Mouse (Mus musculus): Measurements from ENCODE around the gene Mcoln1. TPM values are rescaled to one million over a fixed set of nuclear protein-coding genes. Genes with fewer than 3 reads are reported as not detected.

Gene Mcoln1
- polyA plus RNA-seq, 1 experiment from 2014 or later: 113 TPM

- peak; percentile 7; the same call in 1 of the 2 replicates for ATAC-seq
- WGBS: 40% methylated on average over 6 of the region's 6 CpGs
- Histone ChIP-seq H3K27me3 (replicated peaks; ENCODE audit: control insufficient read depth, insufficient read depth, low read length) (no peaks in the 10 kb centered on the region), H3K36me3 (ENCODE audit: control insufficient read depth, insufficient read depth, low read length) (peaks cover 19% of the 10 kb centered on the region), H3K9ac (ENCODE audit: low read depth, low read length) (peak overlapping the region; percentile 97), H3K4me2 (ENCODE audit: low read length) (peak overlapping the region; percentile 75), H3K27ac (ENCODE audit: low read depth, low read length) (peak overlapping the region; percentile 93), H3K4me1 (ENCODE audit: control insufficient read depth, insufficient read depth, low read depth, low read length) (0 out of 2 replicates have a peak, but pooled peaks cover 2% of the 10 kb centered on the region), H3K4me3 (ENCODE audit: low read length) (peak overlapping the region; percentile 88), H3K9me3 (ENCODE audit: control insufficient read depth, low read length) (peaks cover 2% of the 10 kb centered on the region; the same call in 1 of the 2 replicates)
Observed at GRCm38 (mm10) chr8:3493845-3494208, 6.4 kb upstream of the Mcoln1 start.

GRCm38 (mm10) chr8:3495578-3496427 lies 4.5 kb upstream of the Mcoln1 start:
- H3K4me2 ChIP-seq (ENCODE audit: low read length): no peak overlapping the region
- no peak overlapping the region for H3K27ac ChIP-seq (ENCODE audit: low read depth, low read length)
- H3K36me3 ChIP-seq (ENCODE audit: control insufficient read depth, insufficient read depth, low read length): peaks cover 19% of the 10 kb centered on the region
- ATAC-seq: no peak
- H3K27me3 ChIP-seq (replicated peaks; ENCODE audit: control insufficient read depth, insufficient read depth, low read length): no peaks in the 10 kb centered on the region
- H3K9me3 ChIP-seq (ENCODE audit: control insufficient read depth, low read length): peaks cover 2% of the 10 kb centered on the region; the same call in 1 of the 2 replicates
- 94% methylated on average over 44 of the region's 44 CpGs for WGBS
- peaks cover 9% of the 10 kb centered on the region for H3K4me1 ChIP-seq (ENCODE audit: control insufficient read depth, insufficient read depth, low read depth, low read length)
- H3K4me3 ChIP-seq (ENCODE audit: low read length): no peak overlapping the region
- H3K9ac ChIP-seq (ENCODE audit: low read depth, low read length): no peak overlapping the region

DNA sequence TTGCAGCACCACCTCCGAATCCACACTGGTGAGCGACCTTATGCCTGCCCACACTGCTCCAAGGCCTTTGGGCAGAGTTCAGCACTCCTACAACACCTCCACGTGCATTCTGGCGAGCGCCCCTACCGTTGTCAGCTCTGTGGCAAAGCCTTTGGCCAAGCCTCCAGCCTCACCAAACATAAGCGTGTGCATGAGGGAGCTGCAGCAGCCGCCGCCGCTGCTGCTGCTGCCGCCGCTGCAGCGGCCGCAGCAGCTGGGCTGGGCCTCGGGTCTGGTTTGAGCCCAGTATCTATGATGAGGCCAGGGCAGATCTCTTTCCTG lies 3.9 kb upstream of the Mcoln1 start:
- H3K9me3 ChIP-seq (ENCODE audit: control insufficient read depth, low read length): peaks cover 2% of the 10 kb centered on the region; the same call in 1 of the 2 replicates
- H3K4me1 ChIP-seq (ENCODE audit: control insufficient read depth, insufficient read depth, low read depth, low read length): peaks cover 15% of the 10 kb centered on the region
- peaks cover 19% of the 10 kb centered on the region for H3K36me3 ChIP-seq (ENCODE audit: control insufficient read depth, insufficient read depth, low read length)
- no peak for ATAC-seq
- no peak overlapping the region for H3K27ac ChIP-seq (ENCODE audit: low read depth, low read length)
- 92% methylated on average over 15 of the region's 15 CpGs for WGBS
- no peak overlapping the region for H3K9ac ChIP-seq (ENCODE audit: low read depth, low read length)
- no peaks in the 10 kb centered on the region for H3K27me3 ChIP-seq (replicated peaks; ENCODE audit: control insufficient read depth, insufficient read depth, low read length)
- no peak overlapping the region for H3K4me2 ChIP-seq (ENCODE audit: low read length)
- H3K4me3 ChIP-seq (ENCODE audit: low read length): no peak overlapping the region

DNA sequence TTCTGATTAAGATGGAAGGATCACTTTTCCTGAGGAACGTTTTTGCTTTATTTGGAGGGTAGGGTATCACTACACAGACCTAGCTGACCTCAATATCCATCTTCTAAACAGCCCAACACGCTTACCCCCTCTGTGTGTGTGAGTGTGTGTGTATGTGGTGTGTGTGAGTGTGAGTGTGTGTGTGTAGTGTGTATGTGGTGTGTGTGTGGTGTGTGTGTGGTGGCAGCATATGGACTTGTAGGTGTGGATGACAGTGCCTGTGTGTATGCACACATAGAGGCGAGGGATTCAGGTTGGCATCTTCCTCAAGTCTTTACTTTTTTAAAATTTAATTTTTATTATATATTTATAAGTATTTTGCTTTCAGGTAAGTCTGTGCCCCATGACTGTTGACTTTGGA lies 1.7 kb upstream of the Mcoln1 start:
- no peak for ATAC-seq
- 90% methylated on average over 3 of the region's 3 CpGs for WGBS
- Histone ChIP-seq H3K36me3 (ENCODE audit: control insufficient read depth, insufficient read depth, low read length) (peaks cover 19% of the 10 kb centered on the region), H3K4me2 (ENCODE audit: low read length) (no peak overlapping the region), H3K4me3 (ENCODE audit: low read length) (no peak overlapping the region), H3K9ac (ENCODE audit: low read depth, low read length) (no peak overlapping the region), H3K4me1 (ENCODE audit: control insufficient read depth, insufficient read depth, low read depth, low read length) (peaks cover 22% of the 10 kb centered on the region), H3K9me3 (ENCODE audit: control insufficient read depth, low read length) (peaks cover 2% of the 10 kb centered on the region; the same call in 1 of the 2 replicates), H3K27ac (ENCODE audit: low read depth, low read length) (no peak overlapping the region), H3K27me3 (replicated peaks; ENCODE audit: control insufficient read depth, insufficient read depth, low read length) (no peaks in the 10 kb centered on the region)

- Histone ChIP-seq H3K27ac (ENCODE audit: low read depth, low read length) (peak overlapping the region; percentile 90), H3K4me2 (ENCODE audit: low read length) (peak overlapping the region; percentile 90), H3K4me3 (ENCODE audit: low read length) (peak overlapping the region; percentile 91), H3K36me3 (ENCODE audit: control insufficient read depth, insufficient read depth, low read length) (peaks cover 19% of the 10 kb centered on the region), H3K27me3 (replicated peaks; ENCODE audit: control insufficient read depth, insufficient read depth, low read length) (no peaks in the 10 kb centered on the region), H3K9me3 (ENCODE audit: control insufficient read depth, low read length) (peaks cover 2% of the 10 kb centered on the region; the same call in 1 of the 2 replicates), H3K4me1 (ENCODE audit: control insufficient read depth, insufficient read depth, low read depth, low read length) (peaks cover 19% of the 10 kb centered on the region), H3K9ac (ENCODE audit: low read depth, low read length) (peak overlapping the region; percentile 89)
- ATAC-seq: no peak; the same call in 1 of the 2 replicates
- WGBS: 8% methylated on average over 8 of the region's 8 CpGs
Observed at GRCm38 (mm10) chr8:3499751-3500150, 506 bp upstream of the Mcoln1 start.

- Histone ChIP-seq H3K27me3 (replicated peaks; ENCODE audit: control insufficient read depth, insufficient read depth, low read length) (no peaks in the 10 kb centered on the region), H3K9ac (ENCODE audit: low read depth, low read length) (no peak overlapping the region), H3K27ac (ENCODE audit: low read depth, low read length) (no peak overlapping the region), H3K4me1 (ENCODE audit: control insufficient read depth, insufficient read depth, low read depth, low read length) (peaks cover 19% of the 10 kb centered on the region), H3K4me3 (ENCODE audit: low read length) (no peak overlapping the region), H3K4me2 (ENCODE audit: low read length) (no peak overlapping the region), H3K9me3 (ENCODE audit: control insufficient read depth, low read length) (no peaks in the 10 kb centered on the region), H3K36me3 (ENCODE audit: control insufficient read depth, insufficient read depth, low read length) (peaks cover 7% of the 10 kb centered on the region)
- no peak for ATAC-seq
- 81% methylated on average over 4 of the region's 4 CpGs for WGBS
Observed at GRCm38 (mm10) chr8:3502217-3502616, 2.0 kb downstream of the Mcoln1 start.

GRCm38 (mm10) chr8:3507979-3508754 lies 7.9 kb downstream of the Mcoln1 start:
- no peaks in the 10 kb centered on the region for H3K4me1 ChIP-seq (ENCODE audit: control insufficient read depth, insufficient read depth, low read depth, low read length)
- 95% methylated on average over 6 of the region's 6 CpGs for WGBS
- H3K9me3 ChIP-seq (ENCODE audit: control insufficient read depth, low read length): no peaks in the 10 kb centered on the region
- no peak overlapping the region for H3K4me3 ChIP-seq (ENCODE audit: low read length)
- peaks cover 34% of the 10 kb centered on the region for H3K36me3 ChIP-seq (ENCODE audit: control insufficient read depth, insufficient read depth, low read length)
- no peak overlapping the region for H3K4me2 ChIP-seq (ENCODE audit: low read length)
- no peaks in the 10 kb centered on the region for H3K27me3 ChIP-seq (replicated peaks; ENCODE audit: control insufficient read depth, insufficient read depth, low read length)
- no peak for ATAC-seq
- H3K9ac ChIP-seq (ENCODE audit: low read depth, low read length): no peak overlapping the region
- no peak overlapping the region for H3K27ac ChIP-seq (ENCODE audit: low read depth, low read length)

DNA sequence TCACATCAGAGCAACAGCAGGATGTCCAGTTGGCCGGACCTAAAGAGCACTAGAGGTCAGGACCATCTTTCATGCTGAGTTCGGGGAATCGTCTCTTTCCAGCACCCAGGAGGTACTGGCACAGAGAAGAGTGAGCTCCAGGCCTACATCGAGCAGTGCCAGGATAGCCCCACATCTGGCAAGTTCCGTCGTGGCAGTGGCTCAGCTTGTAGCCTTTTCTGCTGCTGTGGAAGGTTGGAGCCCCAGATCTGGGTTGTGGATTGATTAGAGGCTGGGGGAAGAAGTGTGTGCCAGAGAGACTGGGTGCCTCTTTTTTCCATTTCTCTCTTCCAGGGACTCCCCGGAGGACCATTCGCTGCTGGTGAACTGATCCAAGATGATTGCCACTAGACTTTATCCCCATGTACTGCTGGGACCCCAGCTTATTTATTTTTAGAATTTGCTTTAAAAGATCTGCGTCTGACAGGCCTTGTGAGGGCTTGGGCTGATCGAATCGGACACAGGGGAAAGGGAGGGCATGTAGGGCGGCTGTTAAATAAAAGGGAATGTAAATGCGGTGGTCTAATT lies 14.5 kb downstream of the Mcoln1 start:
- H3K4me1 ChIP-seq (ENCODE audit: control insufficient read depth, insufficient read depth, low read depth, low read length): peaks cover 12% of the 10 kb centered on the region
- no peaks in the 10 kb centered on the region for H3K27me3 ChIP-seq (replicated peaks; ENCODE audit: control insufficient read depth, insufficient read depth, low read length)
- H3K27ac ChIP-seq (ENCODE audit: low read depth, low read length): peak overlapping the region; percentile 75
- no peaks in the 10 kb centered on the region for H3K9me3 ChIP-seq (ENCODE audit: control insufficient read depth, low read length)
- peak overlapping the region; percentile 55 for H3K4me3 ChIP-seq (ENCODE audit: low read length)
- H3K36me3 ChIP-seq (ENCODE audit: control insufficient read depth, insufficient read depth, low read length): peaks cover 19% of the 10 kb centered on the region
- ATAC-seq: no peak; the same call in 1 of the 2 replicates
- 39% methylated on average over 13 of the region's 13 CpGs for WGBS
- peak overlapping the region; percentile 71 for H3K9ac ChIP-seq (ENCODE audit: low read depth, low read length)
- peak overlapping the region; percentile 86 for H3K4me2 ChIP-seq (ENCODE audit: low read length)

- H3K4me2 ChIP-seq (ENCODE audit: low read length): peak within 1 kb of the TSS; percentile 86
- ATAC-seq: peak; percentile 73
- H3K36me3 ChIP-seq (ENCODE audit: control insufficient read depth, insufficient read depth, low read length): peaks cover 17% of the 10 kb centered on the region
- H3K9ac ChIP-seq (ENCODE audit: low read depth, low read length): peak within 1 kb of the TSS; percentile 71
- peak within 1 kb of the TSS; percentile 55 for H3K4me3 ChIP-seq (ENCODE audit: low read length)
- WGBS: 0% methylated on average over 25 of the region's 25 CpGs
- peak within 1 kb of the TSS; percentile 75 for H3K27ac ChIP-seq (ENCODE audit: low read depth, low read length)
- peaks cover 12% of the 10 kb centered on the region for H3K4me1 ChIP-seq (ENCODE audit: control insufficient read depth, insufficient read depth, low read depth, low read length)
- no peaks in the 10 kb centered on the region for H3K27me3 ChIP-seq (replicated peaks; ENCODE audit: control insufficient read depth, insufficient read depth, low read length)
- H3K9me3 ChIP-seq (ENCODE audit: control insufficient read depth, low read length): no peaks in the 10 kb centered on the region
Observed at GRCm38 (mm10) chr8:3515260-3515671, 15.0 kb downstream of the Mcoln1 start, which contains the start of gene Pnpla6. Gene Pnpla6 (plus strand): TSS chr8:3515384.
